Mouse (Mus musculus) lung, postnatal 10 days (tissue): Measurements from ENCODE around the gene Tapbp.
A peak's percentile ranks its signal among the peaks of the same experiment; 100 is the strongest.
"Not testable (repeated sequence)": the region's sequence is repeated elsewhere in the genome, so short reads cannot be mapped to it uniquely, and the experiment has no call there.

Experiments
- DNase-seq: peaks from one replicate; pipeline ENCODE4 v3.0.0; 2021

The Tapbp gene

DNA sequence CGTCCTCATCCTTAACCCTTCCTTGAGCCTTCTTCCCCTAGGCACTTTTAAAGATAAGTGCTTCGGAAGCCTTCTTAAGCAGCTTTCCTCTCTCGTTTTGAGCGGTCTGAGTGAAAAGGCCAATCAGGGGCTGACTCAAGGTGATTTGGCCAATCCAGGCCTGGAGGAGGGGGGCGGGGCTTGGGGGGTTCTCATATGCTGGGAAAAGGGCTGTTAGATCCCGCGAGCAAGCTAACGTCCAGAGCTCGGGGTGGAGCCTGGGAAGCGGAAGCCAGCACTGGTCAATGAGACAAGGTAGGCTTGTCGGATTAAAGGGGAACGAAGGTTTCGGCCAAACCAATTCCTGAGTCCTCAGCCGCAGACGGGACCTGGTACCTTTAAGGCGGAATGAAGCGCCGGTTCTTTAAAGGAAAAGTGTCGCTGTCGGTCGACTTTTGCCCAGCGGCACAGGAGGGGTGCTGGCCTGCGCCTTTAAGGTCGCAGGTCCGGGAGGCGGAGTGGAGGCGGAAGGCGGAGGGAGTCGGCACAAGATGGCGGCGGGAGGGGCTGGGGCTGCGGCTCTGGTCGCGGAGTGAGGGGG, at the start of gene Tapbp, which contains the start of gene Zbtb22:
Gene Tapbp (plus strand): TSS at position 229 of the 580 bp plus-strand sequence.
Gene Zbtb22 (plus strand): TSS at position 234 of the 580 bp plus-strand sequence.
- DNase-seq: peak; percentile 98

DNA sequence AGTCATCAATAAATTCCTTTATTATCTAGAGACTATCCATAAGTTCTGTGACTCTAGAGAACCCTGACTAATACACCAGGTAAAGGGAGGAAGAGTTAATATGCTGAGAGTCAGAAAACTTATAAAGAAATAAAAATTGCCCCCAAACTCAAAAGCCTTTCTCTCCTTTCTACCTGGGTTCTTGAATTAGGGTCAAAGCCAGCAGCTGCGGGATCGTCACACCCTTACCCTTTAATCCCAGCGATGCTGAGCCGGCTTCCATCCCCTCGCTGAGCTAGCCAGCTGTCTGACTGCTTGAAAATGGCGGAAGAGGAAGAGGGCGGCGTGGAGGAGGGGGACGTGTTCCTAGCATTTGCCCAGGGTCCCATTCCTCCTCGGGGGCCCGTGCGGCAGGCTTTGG, 42.2 kb upstream of the Tapbp start, which contains the start of gene Gm7029:
Gene Gm7029 (plus strand): TSS at position 301 of the 400 bp plus-strand sequence.
- not testable (repeated sequence) for DNase-seq

- peak; percentile 13 for DNase-seq
These were observed 41.3 kb upstream of the Tapbp start for GRCm38 (mm10) chr17:33874411-33874810.

DNA sequence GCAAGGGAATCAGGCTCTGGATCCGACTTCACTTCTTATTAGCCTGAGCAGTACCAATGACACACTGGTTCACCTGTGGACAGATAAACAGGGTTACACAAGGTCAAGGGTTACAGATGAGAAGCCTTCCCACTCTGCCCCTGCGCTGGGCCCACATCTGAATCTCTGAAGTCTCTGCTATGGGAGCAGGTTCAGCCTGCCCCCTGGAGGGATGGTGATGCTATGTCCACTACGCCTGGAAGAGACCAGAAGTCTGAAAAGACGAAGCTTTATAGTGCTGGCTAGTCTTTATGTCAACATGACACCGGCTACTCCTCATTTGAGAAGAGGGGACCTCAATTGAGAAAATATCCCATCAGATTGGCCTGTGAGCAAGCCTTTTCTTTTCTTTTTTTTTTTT, 39.9 kb upstream of the Tapbp start:
- DNase-seq: peak; percentile 44

- not testable (repeated sequence) for DNase-seq
These were observed 31.4 kb upstream of the Tapbp start for GRCm38 (mm10) chr17:33884320-33884719.

GRCm38 (mm10) chr17:33887802-33888201, 27.9 kb upstream of the Tapbp start:
- not testable (repeated sequence) for DNase-seq

- not testable (repeated sequence) for DNase-seq
These were observed 27.5 kb upstream of the Tapbp start for GRCm38 (mm10) chr17:33888230-33888629.

DNA sequence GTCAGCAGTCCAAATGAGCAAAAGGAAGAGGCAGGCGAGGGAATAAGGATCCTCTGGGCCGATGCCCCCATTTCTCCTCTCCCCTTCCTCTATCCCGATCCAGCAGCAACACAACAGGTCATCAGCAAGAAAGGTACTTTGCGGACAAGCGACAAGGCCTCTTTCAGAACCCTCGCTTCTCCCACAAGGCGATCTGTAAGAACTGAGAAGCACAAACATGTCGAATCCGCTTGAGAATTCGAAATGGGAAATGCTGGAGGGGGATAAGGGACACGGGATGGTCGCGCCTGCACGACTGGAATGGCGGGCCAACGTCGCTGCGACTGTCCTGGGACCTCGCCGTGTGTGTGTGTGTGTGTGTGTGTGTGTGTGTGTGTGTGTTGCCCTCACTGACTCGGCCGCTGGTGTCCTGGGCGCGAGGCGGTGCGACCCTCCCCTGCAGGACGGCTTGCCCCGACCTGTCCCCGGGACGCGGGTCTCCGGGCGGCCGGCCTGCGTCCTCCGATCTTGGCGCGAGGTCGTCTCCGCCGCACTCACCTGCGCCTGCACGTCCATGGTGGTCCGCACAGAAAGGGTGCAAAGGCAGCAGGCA, 25.7 kb upstream of the Tapbp start:
- not testable (repeated sequence) for DNase-seq

DNA sequence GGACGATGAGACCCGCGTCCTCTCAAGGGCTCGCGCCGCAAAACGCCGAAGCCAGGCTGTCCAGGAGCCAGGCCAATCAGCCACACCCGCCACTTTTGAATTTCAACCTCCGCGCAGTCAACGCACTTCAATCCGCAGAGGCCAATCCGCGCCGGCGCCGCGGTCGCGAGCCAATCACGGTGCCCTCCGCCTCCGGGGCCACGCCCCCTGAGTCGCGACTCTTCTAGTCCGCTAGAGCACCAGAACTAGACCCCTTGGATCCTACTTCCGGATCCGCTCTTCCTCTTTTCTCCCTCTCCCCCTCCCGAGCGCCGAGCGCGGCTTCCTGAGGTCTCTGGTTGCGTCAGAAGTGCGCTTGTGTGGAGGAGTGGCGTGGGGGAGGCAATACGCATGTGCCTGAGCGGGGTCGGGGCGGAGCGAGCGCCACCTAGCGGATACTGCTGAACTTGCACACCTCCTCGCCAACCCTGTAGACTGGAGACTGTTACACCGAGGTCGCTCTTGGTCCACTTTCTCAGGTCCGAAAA, 25.1 kb upstream of the Tapbp start, which contains the start of gene Kifc1:
Gene Kifc1 (minus strand): TSS at position 129 of the 527 bp plus-strand sequence.
- DNase-seq: peak; percentile 100

DNA sequence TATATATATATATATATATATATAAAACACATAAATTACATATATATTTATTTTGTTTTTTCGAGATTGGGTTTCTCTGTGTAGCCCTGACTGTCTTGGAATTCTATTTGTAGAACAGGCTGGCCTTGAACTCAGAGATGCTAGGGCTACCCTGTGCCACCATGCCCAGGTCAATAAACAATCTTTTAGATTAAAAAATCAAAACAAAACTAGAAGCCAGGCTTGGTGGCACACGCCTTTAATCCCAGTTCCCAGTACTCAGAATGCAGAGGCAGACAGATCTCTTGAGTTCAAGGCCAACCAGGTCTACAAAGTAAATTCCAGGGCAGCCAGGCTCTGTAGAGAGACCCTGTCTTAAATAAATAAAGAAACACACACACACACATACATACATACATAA, 24.3 kb upstream of the Tapbp start:
- DNase-seq: no peak

- DNase-seq: not testable (repeated sequence)
These were observed 23.8 kb upstream of the Tapbp start for GRCm38 (mm10) chr17:33891892-33892291.

GRCm38 (mm10) chr17:33892429-33892828, 23.3 kb upstream of the Tapbp start:
- no peak for DNase-seq

GRCm38 (mm10) chr17:33893011-33893410, 22.7 kb upstream of the Tapbp start:
- not testable (repeated sequence) for DNase-seq

- DNase-seq: peak; percentile 54
These were observed 18.4 kb upstream of the Tapbp start for GRCm38 (mm10) chr17:33897114-33897794.

DNA sequence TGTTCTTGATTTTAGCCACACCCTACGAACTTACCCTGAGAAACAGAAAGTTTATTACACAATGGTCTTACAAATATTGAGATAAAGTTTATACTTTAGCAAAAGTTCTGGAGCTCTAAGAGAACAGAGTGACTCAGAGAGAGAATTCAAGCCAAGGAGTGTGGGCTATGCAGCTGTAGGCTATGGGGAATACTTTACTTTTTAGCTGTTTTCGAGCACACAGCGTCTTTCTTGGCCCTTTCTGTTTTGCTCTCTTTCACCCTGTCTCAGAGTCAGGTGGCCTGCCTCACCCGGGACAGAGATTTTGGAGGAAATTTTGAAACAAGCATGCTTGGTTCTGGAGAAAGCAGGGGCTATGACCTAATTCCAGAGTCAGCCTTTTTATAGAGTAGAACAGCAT, 17.5 kb upstream of the Tapbp start:
- DNase-seq: not testable (repeated sequence)

- no peak for DNase-seq
These were observed 16.1 kb upstream of the Tapbp start for GRCm38 (mm10) chr17:33899642-33900041.

GRCm38 (mm10) chr17:33900281-33900988, 15.3 kb upstream of the Tapbp start:
- DNase-seq: no peak

- no peak for DNase-seq
These were observed 14.7 kb upstream of the Tapbp start for GRCm38 (mm10) chr17:33900989-33901314.

- DNase-seq: no peak
These were observed 14.0 kb upstream of the Tapbp start for GRCm38 (mm10) chr17:33901653-33902052.

DNA sequence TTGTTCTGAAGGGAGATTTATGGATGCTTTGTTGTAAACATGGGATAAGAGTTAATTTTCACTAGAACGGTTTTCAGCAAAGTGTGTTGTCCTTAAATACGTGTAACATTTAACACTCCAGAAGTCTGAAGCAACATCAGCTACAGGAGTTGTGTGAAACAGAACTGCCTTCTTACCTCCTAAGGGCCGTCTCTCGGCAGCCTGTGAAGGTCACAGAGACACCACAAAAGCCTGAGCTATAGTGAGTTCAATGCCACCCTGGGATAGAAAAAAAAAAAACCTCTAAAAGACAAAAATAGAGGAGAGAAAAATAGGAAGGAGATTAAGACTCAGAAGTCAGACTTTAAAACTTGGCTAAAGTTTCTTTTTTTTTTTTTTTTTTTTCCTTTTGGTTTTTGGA, 13.6 kb upstream of the Tapbp start:
- no peak for DNase-seq

DNA sequence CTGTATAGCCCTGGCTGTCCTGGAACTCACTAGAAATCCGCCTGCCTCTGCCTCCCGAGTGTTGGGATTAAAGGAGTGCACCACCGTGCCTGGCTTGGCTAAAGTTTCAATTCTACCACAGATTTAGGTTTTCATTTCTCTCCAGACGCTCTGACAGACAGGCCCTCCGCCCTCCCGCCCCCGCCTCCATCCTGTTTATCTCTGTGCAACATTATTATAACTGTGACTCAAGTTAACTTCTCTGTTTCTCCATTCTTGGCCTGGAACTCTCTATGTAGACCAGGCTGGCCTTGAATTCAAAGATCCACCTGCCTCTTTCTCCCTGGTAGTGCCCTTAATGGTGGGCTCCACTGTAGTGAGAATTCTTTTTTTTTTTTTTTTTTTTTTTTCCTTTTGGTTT, 13.2 kb upstream of the Tapbp start:
- DNase-seq: no peak

- DNase-seq: not testable (repeated sequence)
These were observed 11.6 kb upstream of the Tapbp start for GRCm38 (mm10) chr17:33903911-33904651.
